Mouse (Mus musculus): ENCODE measurements around the gene Agl. TPM values are rescaled to one million over a fixed set of nuclear protein-coding genes. Genes with fewer than 3 reads are reported as not detected.

The Agl gene
- polyA plus RNA-seq, 1 experiment from 2014 or later: 15.0 TPM

DNA sequence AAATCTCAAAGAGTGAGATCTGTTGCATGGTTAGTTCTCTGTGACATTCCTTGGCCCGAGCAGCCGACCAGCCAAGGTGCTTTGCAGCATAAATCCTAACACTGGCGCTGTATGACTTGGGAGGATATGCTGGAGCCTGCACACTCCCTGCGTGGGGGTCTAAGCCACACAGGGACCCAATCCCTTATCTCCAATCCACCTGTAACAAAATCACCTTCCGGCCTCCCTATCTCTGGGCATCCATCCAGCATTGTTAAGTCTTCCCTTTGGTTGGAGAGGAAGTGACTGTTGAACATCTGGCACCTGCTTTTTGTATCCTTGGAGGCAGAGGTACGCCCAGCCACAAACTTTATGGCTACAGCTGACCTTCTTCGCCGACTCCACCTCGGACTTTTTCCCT is 81.2 kb downstream of the Agl start:
- no peak for ATAC-seq (ENCODE audit: low FRiP score, low read depth)

GRCm38 (mm10) chr3:116723496-116724481 is 84.2 kb downstream of the Agl start:
- no peaks in the 10 kb centered on the region for H3K9me3 ChIP-seq

More for the DNA sequence above, 81.2 kb downstream of the Agl start:
- Histone ChIP-seq H3K4me3 (no peak overlapping the region), H3K4me1 (replicated peaks) (0 out of 2 replicates have a peak, but pooled peaks cover 5% of the 10 kb centered on the region), H3K27ac (replicated peaks) (no peak overlapping the region), H3K27me3 (no peaks in the 10 kb centered on the region), H3K4me2 (no peak overlapping the region), H3K9me3 (no peaks in the 10 kb centered on the region), H3K9ac (no peak overlapping the region), H3K36me3 (no peaks in the 10 kb centered on the region)
- 81% methylated on average over 9 of the region's 9 CpGs for WGBS

DNA sequence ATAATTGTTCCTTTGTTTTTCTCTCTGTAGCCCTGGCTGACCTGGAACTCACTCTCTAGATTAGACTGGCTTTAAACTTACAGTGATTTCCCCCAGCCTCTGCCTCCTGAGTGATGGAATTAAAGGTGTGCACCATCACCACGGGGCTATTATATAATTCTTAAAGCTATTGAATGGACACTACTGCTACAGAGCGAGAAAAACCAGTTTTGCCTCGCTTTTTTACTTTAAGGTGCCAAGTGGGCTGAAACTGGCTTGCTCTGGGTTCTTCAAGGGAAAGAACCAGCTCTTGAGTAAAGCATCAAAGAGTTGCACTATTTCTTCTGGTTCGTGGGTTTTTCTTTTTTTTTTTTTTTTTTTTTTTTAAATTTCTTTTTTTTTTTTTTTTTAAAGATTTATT is 85.0 kb downstream of the Agl start:
- no peak for ATAC-seq (ENCODE audit: low FRiP score, low read depth)
- Histone ChIP-seq H3K9ac (no peak overlapping the region), H3K36me3 (no peaks in the 10 kb centered on the region), H3K4me1 (replicated peaks) (no peaks in the 10 kb centered on the region), H3K27ac (replicated peaks) (no peak overlapping the region), H3K4me3 (no peak overlapping the region), H3K9me3 (no peaks in the 10 kb centered on the region), H3K4me2 (no peak overlapping the region), H3K27me3 (no peaks in the 10 kb centered on the region)
- WGBS: 90% methylated on average over 4 of the region's 4 CpGs

More at GRCm38 (mm10) chr3:116723496-116724481, 84.2 kb downstream of the Agl start:
- no peak for ATAC-seq (ENCODE audit: low FRiP score, low read depth)
- Histone ChIP-seq H3K9ac (no peak overlapping the region), H3K4me3 (no peak overlapping the region), H3K4me1 (replicated peaks) (no peaks in the 10 kb centered on the region), H3K4me2 (no peak overlapping the region), H3K27ac (replicated peaks) (no peak overlapping the region), H3K36me3 (no peaks in the 10 kb centered on the region), H3K27me3 (no peaks in the 10 kb centered on the region)
- 48% methylated on average over 10 of the region's 10 CpGs for WGBS

- Histone ChIP-seq H3K27me3 (no peaks in the 10 kb centered on the region), H3K4me1 (replicated peaks) (no peaks in the 10 kb centered on the region), H3K36me3 (no peaks in the 10 kb centered on the region), H3K4me2 (no peak overlapping the region), H3K4me3 (no peak overlapping the region), H3K27ac (replicated peaks) (no peak overlapping the region), H3K9ac (no peak overlapping the region), H3K9me3 (no peaks in the 10 kb centered on the region)
- no peak for ATAC-seq (ENCODE audit: low FRiP score, low read depth)
- 78% methylated on average over 3 of the region's 3 CpGs for WGBS
Measured at GRCm38 (mm10) chr3:116718951-116719350, 89.0 kb downstream of the Agl start.

GRCm38 (mm10) chr3:116713031-116713430 is 94.9 kb downstream of the Agl start:
- peak overlapping the region; percentile 91 for H3K4me3 ChIP-seq

GRCm38 (mm10) chr3:116712436-116712881 is 95.5 kb downstream of the Agl start, which contains the start of gene Slc35a3:
Slc35a3 (minus strand) TSS chr3:116712831.
- 3% methylated on average over 8 of the region's 8 CpGs for WGBS
- no peaks in the 10 kb centered on the region for H3K9me3 ChIP-seq
- H3K9ac ChIP-seq: peak within 1 kb of the TSS; percentile 89
- H3K4me2 ChIP-seq: peak within 1 kb of the TSS; percentile 89
- H3K36me3 ChIP-seq: no peaks in the 10 kb centered on the region
- peak within 1 kb of the TSS; percentile 72 for H3K27ac ChIP-seq (replicated peaks)
- H3K27me3 ChIP-seq: peaks cover 5% of the 10 kb centered on the region; the same call in 1 of the 2 replicates
- H3K4me1 ChIP-seq (replicated peaks): peaks cover 14% of the 10 kb centered on the region
- 0 out of 2 replicates have a peak, but pooled peaks have one; percentile 21 for ATAC-seq (ENCODE audit: low FRiP score, low read depth)
- peak within 1 kb of the TSS; percentile 91 for H3K4me3 ChIP-seq

More at GRCm38 (mm10) chr3:116713031-116713430, 94.9 kb downstream of the Agl start:
- H3K27me3 ChIP-seq: peaks cover 5% of the 10 kb centered on the region; the same call in 1 of the 2 replicates
- WGBS: 47% methylated on average over 5 of the region's 5 CpGs
- H3K27ac ChIP-seq (replicated peaks): no peak overlapping the region
- H3K9ac ChIP-seq: peak overlapping the region; percentile 89
- H3K9me3 ChIP-seq: no peaks in the 10 kb centered on the region
- H3K36me3 ChIP-seq: no peaks in the 10 kb centered on the region
- peaks cover 14% of the 10 kb centered on the region for H3K4me1 ChIP-seq (replicated peaks)
- ATAC-seq (ENCODE audit: low FRiP score, low read depth): no peak
- peak overlapping the region; percentile 89 for H3K4me2 ChIP-seq

- under 1% methylated on average over 76 of the region's 85 CpGs for WGBS
- peak; percentile 93 for ATAC-seq (ENCODE audit: low FRiP score, low read depth)
- peak overlapping the region; percentile 91 for H3K4me3 ChIP-seq
- peaks cover 5% of the 10 kb centered on the region; the same call in 1 of the 2 replicates for H3K27me3 ChIP-seq
- peaks cover 14% of the 10 kb centered on the region for H3K4me1 ChIP-seq (replicated peaks)
- H3K9ac ChIP-seq: peak overlapping the region; percentile 89
- H3K9me3 ChIP-seq: no peaks in the 10 kb centered on the region
- H3K4me2 ChIP-seq: peak overlapping the region; percentile 89
- H3K36me3 ChIP-seq: 0 out of 2 replicates have a peak, but pooled peaks cover 2% of the 10 kb centered on the region
- H3K27ac ChIP-seq (replicated peaks): peak overlapping the region; percentile 72
Measured at GRCm38 (mm10) chr3:116711624-116712435, 96.1 kb downstream of the Agl start.

DNA sequence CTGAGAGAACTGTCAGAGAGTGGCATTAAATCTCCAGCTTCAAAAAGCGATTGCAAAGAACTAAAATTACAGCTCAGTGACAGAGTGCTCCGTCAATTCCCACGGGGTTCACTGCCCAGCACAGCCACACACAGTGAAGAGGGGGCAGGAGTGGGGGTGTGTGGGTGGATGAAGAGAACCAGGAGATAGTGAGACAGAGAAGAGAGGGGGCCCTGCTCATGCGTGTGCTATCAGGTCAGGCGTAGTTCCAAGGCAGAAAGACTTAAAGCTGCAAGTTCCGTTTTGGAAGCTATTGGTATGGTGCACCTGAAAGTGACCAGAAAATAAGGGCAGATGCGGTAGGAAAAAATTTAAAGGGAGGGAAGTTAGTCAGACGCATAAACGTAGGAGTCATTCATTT is 97.0 kb downstream of the Agl start:
- H3K27ac ChIP-seq (replicated peaks): no peak overlapping the region
- peak overlapping the region; percentile 89 for H3K4me2 ChIP-seq
- no peak for ATAC-seq (ENCODE audit: low FRiP score, low read depth)
- WGBS: 56% methylated on average over 9 of the region's 9 CpGs
- H3K9me3 ChIP-seq: no peaks in the 10 kb centered on the region
- peaks cover 14% of the 10 kb centered on the region for H3K4me1 ChIP-seq (replicated peaks)
- 0 out of 2 replicates have a peak, but pooled peaks cover 6% of the 10 kb centered on the region for H3K36me3 ChIP-seq
- peaks cover 5% of the 10 kb centered on the region; the same call in 1 of the 2 replicates for H3K27me3 ChIP-seq
- H3K4me3 ChIP-seq: peak overlapping the region; percentile 91
- 0 out of 2 replicates have a peak overlapping the region, but pooled peaks have one; percentile 89 for H3K9ac ChIP-seq

DNA sequence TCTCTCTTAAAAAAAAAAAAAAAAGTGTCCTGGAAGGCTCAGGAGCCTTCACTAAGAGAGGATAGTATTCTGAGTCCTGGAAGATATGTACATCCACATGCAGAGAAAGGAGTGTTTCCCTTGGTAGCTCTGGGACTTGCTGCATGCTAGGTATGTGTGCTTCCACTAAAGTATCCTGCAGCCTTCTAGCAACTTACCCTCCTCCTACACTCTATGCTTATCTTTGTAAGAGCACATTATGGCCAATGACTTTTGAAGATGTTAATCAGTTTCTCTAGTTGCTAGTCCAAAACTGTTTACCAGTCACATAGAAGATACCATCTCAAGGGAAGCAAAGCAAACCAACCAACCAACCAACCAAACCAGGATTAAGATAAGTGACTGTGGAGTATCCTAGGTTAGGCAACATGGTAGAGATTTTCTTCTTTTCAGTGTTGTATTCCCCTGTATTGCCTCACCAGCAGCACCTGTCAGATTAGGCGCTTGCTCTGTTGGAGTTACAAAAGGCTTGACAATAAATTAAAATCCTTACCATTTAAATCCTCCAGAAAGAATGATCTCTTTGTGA is 102.2 kb downstream of the Agl start:
- Histone ChIP-seq H3K4me2 (no peak overlapping the region), H3K9ac (no peak overlapping the region), H3K9me3 (no peaks in the 10 kb centered on the region), H3K27me3 (no peaks in the 10 kb centered on the region), H3K4me3 (no peak overlapping the region), H3K4me1 (replicated peaks) (peaks cover under 1% of the 10 kb centered on the region), H3K27ac (replicated peaks) (no peak overlapping the region), H3K36me3 (0 out of 2 replicates have a peak, but pooled peaks cover 6% of the 10 kb centered on the region)
- ATAC-seq (ENCODE audit: low FRiP score, low read depth): no peak
- WGBS: 85% methylated on average over 1 of the region's 1 CpGs

DNA sequence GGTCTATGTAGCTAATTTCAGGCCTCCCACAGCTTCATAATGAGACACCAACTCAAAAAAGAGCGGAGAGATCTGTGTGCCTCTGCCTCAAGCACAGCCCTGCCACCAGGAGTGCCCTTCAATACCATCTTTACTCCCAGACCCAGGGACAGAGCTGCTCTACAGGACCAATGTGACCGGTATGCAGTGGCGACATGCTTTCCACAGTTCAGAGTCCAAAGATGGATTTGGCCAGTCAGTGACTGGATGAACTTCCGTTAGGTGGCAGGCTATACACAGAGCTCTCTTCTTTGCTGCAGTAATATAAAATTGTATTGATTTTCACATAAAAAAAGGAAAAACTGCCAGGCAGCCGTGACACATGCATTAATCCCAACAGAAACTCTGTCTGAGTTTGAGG is 104.1 kb downstream of the Agl start:
- 92% methylated on average over 5 of the region's 5 CpGs for WGBS
- Histone ChIP-seq H3K9me3 (no peaks in the 10 kb centered on the region), H3K4me1 (replicated peaks) (no peaks in the 10 kb centered on the region), H3K36me3 (0 out of 2 replicates have a peak, but pooled peaks cover 6% of the 10 kb centered on the region), H3K4me3 (no peak overlapping the region), H3K27ac (replicated peaks) (no peak overlapping the region), H3K4me2 (no peak overlapping the region), H3K27me3 (no peaks in the 10 kb centered on the region), H3K9ac (no peak overlapping the region)
- ATAC-seq (ENCODE audit: low FRiP score, low read depth): no peak

GRCm38 (mm10) chr3:116702647-116703272 is 105.2 kb downstream of the Agl start:
- no peak for ATAC-seq (ENCODE audit: low FRiP score, low read depth)
- H3K9ac ChIP-seq: no peak overlapping the region
- 0 out of 2 replicates have a peak, but pooled peaks cover 6% of the 10 kb centered on the region for H3K36me3 ChIP-seq
- H3K4me3 ChIP-seq: no peak overlapping the region
- H3K4me1 ChIP-seq (replicated peaks): no peaks in the 10 kb centered on the region
- no peak overlapping the region for H3K4me2 ChIP-seq
- no peak overlapping the region for H3K27ac ChIP-seq (replicated peaks)
- 88% methylated on average over 1 of the region's 1 CpGs for WGBS
- no peaks in the 10 kb centered on the region for H3K9me3 ChIP-seq
- H3K27me3 ChIP-seq: no peaks in the 10 kb centered on the region

All from hindbrain, embryonic 15.5 days (tissue).